Mouse (Mus musculus) monocyte, adult 5-6 weeks (primary cell): ENCODE results near the gene Fam13c. TPM values are rescaled to one million over a fixed set of nuclear protein-coding genes. Genes with fewer than 3 reads are reported as not detected.

Experiments
- ATAC-seq: fragments of 153-309, 156-312 bp; replicated peaks from 2 replicates; pipeline ENCODE4 v1.8.0; 2017; ENCODE audit warnings: mild to moderate bottlenecking; ENCODE audit not compliant: low TSS enrichment, insufficient number of reproducible peaks, severe bottlenecking, poor library complexity, low FRiP score
- total RNA-seq: library from RNA; stranded (forward); fragments of 200-1000, 200-491, 200-594 nt; gene quantifications from 3 replicates; pipeline ENCODE4 v1.2.3, GENCODE M21; 2017

The Fam13c gene
- total RNA-seq, 1 experiment from 2014 or later, result not detected

- no peak for ATAC-seq
Measured at GRCm38 (mm10) chr10:70449206-70449605, 8.9 kb downstream of the Fam13c start.

GRCm38 (mm10) chr10:70455886-70456305 is 15.6 kb downstream of the Fam13c start:
- no peak for ATAC-seq

- no peak for ATAC-seq
Measured at GRCm38 (mm10) chr10:70458574-70459263, 18.4 kb downstream of the Fam13c start.

- ATAC-seq, result no peak
Measured at GRCm38 (mm10) chr10:70465638-70466037, 25.4 kb downstream of the Fam13c start.

GRCm38 (mm10) chr10:70470836-70471235 is 30.6 kb downstream of the Fam13c start:
- ATAC-seq, result no peak

- ATAC-seq, result no peak
Measured at GRCm38 (mm10) chr10:70477741-70478145, 37.5 kb downstream of the Fam13c start.

- ATAC-seq, result no peak
Measured at GRCm38 (mm10) chr10:70483736-70484135, 43.5 kb downstream of the Fam13c start.

GRCm38 (mm10) chr10:70484568-70485286 is 44.4 kb downstream of the Fam13c start:
- no peak for ATAC-seq

GRCm38 (mm10) chr10:70485287-70485612 is 45.0 kb downstream of the Fam13c start:
- no peak for ATAC-seq

- ATAC-seq, result no peak
Measured at GRCm38 (mm10) chr10:70486651-70487050, 46.4 kb downstream of the Fam13c start.

- no peak for ATAC-seq
Measured at GRCm38 (mm10) chr10:70493891-70494290, 53.6 kb downstream of the Fam13c start.

- ATAC-seq, result no peak
Measured at GRCm38 (mm10) chr10:70494441-70494840, 54.2 kb downstream of the Fam13c start.

- ATAC-seq, result no peak
Measured at GRCm38 (mm10) chr10:70495106-70496104, 55.1 kb downstream of the Fam13c start.

GRCm38 (mm10) chr10:70496938-70497337 is 56.7 kb downstream of the Fam13c start:
- no peak for ATAC-seq

GRCm38 (mm10) chr10:70498328-70498727 is 58.0 kb downstream of the Fam13c start:
- no peak for ATAC-seq

GRCm38 (mm10) chr10:70499246-70499645 is 59.0 kb downstream of the Fam13c start:
- ATAC-seq, result no peak

- ATAC-seq, result no peak
Measured at GRCm38 (mm10) chr10:70504871-70505270, 64.6 kb downstream of the Fam13c start.

- no peak for ATAC-seq
Measured at GRCm38 (mm10) chr10:70505395-70505794, 65.1 kb downstream of the Fam13c start.

- ATAC-seq, result no peak
Measured at GRCm38 (mm10) chr10:70505842-70506241, 65.6 kb downstream of the Fam13c start.
